Mouse (Mus musculus): ENCODE data around the gene St6galnac5. TPM values are rescaled to one million over a fixed set of nuclear protein-coding genes. Genes with fewer than 3 reads are reported as not detected.

St6galnac5 gene
- total and polyA plus RNA-seq, 3 experiments: 0.04 TPM; not detected in 2

GRCm38 (mm10) chr3:152913625-152914024 lies 68.4 kb downstream of the St6galnac5 start:
- no peak overlapping the region for H3K4me3 ChIP-seq (replicated peaks in 1 of 3; ENCODE audit: low read depth in 2 of 3, low read length in 2 of 3, poor library complexity in 1 of 3)
- peak overlapping the region; percentile 97 for H3K4me2 ChIP-seq (ENCODE audit: insufficient read depth, low read depth, poor library complexity, severe bottlenecking)
- peak overlapping the region; percentile 57; the same call in 1 of the 2 replicates for H3K9ac ChIP-seq (ENCODE audit: insufficient read depth, low read depth)
- dilution Hi-C loops (cut with MboI; ENCODE audit: extremely low pct_ligation_motif_present, extremely low pct_unique_long_range_greater_than_20kb, low sequenced_read_pairs): no loop called here
- H3K79me2 ChIP-seq (replicated peaks; ENCODE audit: control insufficient read depth, extremely low read depth, insufficient read depth, poor library complexity, severe bottlenecking): no peaks in the 10 kb centered on the region
- H3K27me3 ChIP-seq (replicated peaks): no peaks in the 10 kb centered on the region
- H3K4me1 ChIP-seq (ENCODE audit: control insufficient read depth in 1 of 2, insufficient read depth in 2 of 2): peaks cover 15 to 38% of the 10 kb centered on the region in 2 experiments; a peak in 3 of 4 replicates
- in situ Hi-C loops (cut with MboI; ENCODE audit: low pct_ligation_motif_present, low pct_unique_long_range_greater_than_20kb, low sequenced_read_pairs): no loop called here
- 0 out of 2 replicates have a peak, but pooled peaks have one; percentile 58 for TF ChIP-seq E2F4 (IDR thresholded peaks at IDR 0.05; ENCODE audit: insufficient replicate concordance, low read depth, low read length)
- no peak; the same call in 1 of the 2 replicates for TF ChIP-seq ETS1 (conservative IDR thresholded peaks at IDR 0.05; ENCODE audit: low read depth, low read length)
- no peaks in the 10 kb centered on the region for H3K9me3 ChIP-seq (replicated peaks; ENCODE audit: low read length)
- H3K36me3 ChIP-seq (replicated peaks in 1 of 2; ENCODE audit: control insufficient read depth in 1 of 2, insufficient read depth in 1 of 2, low read length in 1 of 2): no peaks in the 10 kb centered on the region
- no peak overlapping the region for H3K27ac ChIP-seq (ENCODE audit: insufficient read depth, low read depth)
- DNase-seq (ENCODE audit: extremely low read depth): no peak

- Histone ChIP-seq H3K4me1 (ENCODE audit: control insufficient read depth in 1 of 2, insufficient read depth in 2 of 2) (peaks cover 17 to 38% of the 10 kb centered on the region in 2 experiments), H3K9me3 (replicated peaks; ENCODE audit: low read length) (no peaks in the 10 kb centered on the region), H3K36me3 (replicated peaks in 1 of 2; ENCODE audit: control insufficient read depth in 1 of 2, insufficient read depth in 1 of 2, low read length in 1 of 2) (no peaks in the 10 kb centered on the region), H3K27me3 (replicated peaks) (no peaks in the 10 kb centered on the region), H3K79me2 (replicated peaks; ENCODE audit: control insufficient read depth, extremely low read depth, insufficient read depth, poor library complexity, severe bottlenecking) (no peaks in the 10 kb centered on the region), H3K27ac (ENCODE audit: insufficient read depth, low read depth) (peak overlapping the region; percentile 50), H3K4me3 (replicated peaks in 1 of 3; ENCODE audit: low read depth in 2 of 3, low read length in 2 of 3, poor library complexity in 1 of 3) (peak overlapping the region; percentile 8 to 42 (median 25)), H3K9ac (ENCODE audit: insufficient read depth, low read depth) (peak overlapping the region; percentile 57), H3K4me2 (ENCODE audit: insufficient read depth, low read depth, poor library complexity, severe bottlenecking) (peak overlapping the region; percentile 97)
- dilution Hi-C loops (cut with MboI; ENCODE audit: extremely low pct_ligation_motif_present, extremely low pct_unique_long_range_greater_than_20kb, low sequenced_read_pairs): no loop called here
- in situ Hi-C loops (cut with MboI; ENCODE audit: low pct_ligation_motif_present, low pct_unique_long_range_greater_than_20kb, low sequenced_read_pairs): no loop called here
- DNase-seq (ENCODE audit: extremely low read depth): no peak
- TF ChIP-seq MXI1 (IDR thresholded peaks at IDR 0.05; ENCODE audit: low read depth, low read length): 0 out of 2 replicates have a peak, but pooled peaks have one; percentile 7
- TF ChIP-seq TBP (conservative IDR thresholded peaks at IDR 0.05; ENCODE audit: low read depth, low read length): no peak
- TF ChIP-seq USF1 (IDR thresholded peaks at IDR 0.05; ENCODE audit: low read depth, low read length): no peak
- no peak for TF ChIP-seq MAX (IDR thresholded peaks at IDR 0.05; ENCODE audit: low read length)
- TF ChIP-seq HCFC1 (IDR thresholded peaks at IDR 0.05; ENCODE audit: low read depth, low read length): no peak
- no peak for TF ChIP-seq USF2 (conservative IDR thresholded peaks at IDR 0.05; ENCODE audit: low read depth, low read length)
- no peak for TF ChIP-seq MYC (IDR thresholded peaks at IDR 0.05; ENCODE audit: low read depth, low read length)
- no peak for TF ChIP-seq RCOR1 (conservative IDR thresholded peaks at IDR 0.05; ENCODE audit: low read depth, low read length)
- no peak for TF ChIP-seq KAT2A (IDR thresholded peaks at IDR 0.05; ENCODE audit: insufficient replicate concordance, low read length)
Measured at GRCm38 (mm10) chr3:152913150-152913549, 68.9 kb downstream of the St6galnac5 start.

All from CH12.LX (cell line).